Mouse (Mus musculus) heart, embryonic 13.5 days (tissue): Measurements from ENCODE around the gene Fgfr2. TPM values are rescaled to one million over a fixed set of nuclear protein-coding genes. Genes with fewer than 3 reads are reported as not detected.

ENCODE experiments used
- ATAC-seq: fragments of 200-750 bp; cut with Nextera tagmentation; 2 replicates; pipeline ENCODE4 v1.8.0; 2017; ENCODE audit warnings: moderate TSS enrichment; ENCODE audit not compliant: insufficient number of reproducible peaks, low FRiP score, low TSS enrichment; ENCODE audit errors: extremely low read depth
- H3K27ac ChIP-seq: fragments of 300-500 bp; sonication (generic); replicated peaks from 2 replicates; pipeline ENCODE4 v1.5.1; 2015; ENCODE audit warnings: moderate library complexity, mild to moderate bottlenecking, inconsistent platforms
- H3K27me3 ChIP-seq: fragments of 300-500 bp; sonication (generic); replicated peaks from 2 replicates; pipeline ENCODE4 v1.6.1; 2015; ENCODE audit warnings: mild to moderate bottlenecking, inconsistent platforms
- H3K36me3 ChIP-seq: fragments of 300-500 bp; sonication (generic); 2 replicates; pipeline ENCODE4 v1.6.1; 2015; ENCODE audit warnings: mild to moderate bottlenecking, inconsistent platforms
- H3K4me1 ChIP-seq: fragments of 300-500 bp; sonication (generic); 2 replicates; pipeline ENCODE4 v1.6.1; 2015; ENCODE audit warnings: inconsistent platforms
- H3K4me2 ChIP-seq: fragments of 300-500 bp; sonication (generic); 2 replicates; pipeline ENCODE4 v1.6.1; 2015; ENCODE audit warnings: inconsistent platforms, mild to moderate bottlenecking, moderate library complexity
- H3K4me3 ChIP-seq: fragments of 300-500 bp; sonication (generic); 2 replicates; pipeline ENCODE4 v1.5.1; 2015; ENCODE audit warnings: moderate library complexity, mild to moderate bottlenecking, inconsistent platforms
- H3K9ac ChIP-seq: fragments of 300-500 bp; sonication (generic); 2 replicates; pipeline ENCODE4 v1.6.1; 2015; ENCODE audit warnings: inconsistent platforms, mild to moderate bottlenecking, moderate library complexity
- H3K9me3 ChIP-seq: fragments of 300-500 bp; sonication (generic); 2 replicates; pipeline ENCODE4 v1.6.1; 2016; ENCODE audit warnings: inconsistent platforms
- WGBS: fragments of 180-500 bp; shearing (Covaris S2); methylation state at CpG from one replicate; pipeline ENCODE4 v1.1.7; 2015; ENCODE audit warnings: mixed read lengths; 5-methylcytosine and 5-hydroxymethylcytosine counted together
- polyA plus RNA-seq: library from polyadenylated mRNA; unstranded; fragments of >200 nt; fragmentation: Nextera tagmentation; extraction: Ambion mirVana; gene quantifications from 2 replicates; pipeline ENCODE4 v1.2.1, GENCODE M21; 2015

Fgfr2 gene
- polyA plus RNA-seq, 1 experiment from 2014 or later: 22.5 TPM

GRCm38 (mm10) chr7:131556541-131557271 lies 1566.4 kb downstream of the Fgfr2 start:
- H3K9me3 ChIP-seq: no peaks in the 10 kb centered on the region
- no peak overlapping the region; the same call in 1 of the 2 replicates for H3K4me3 ChIP-seq
- H3K27me3 ChIP-seq: peaks cover 79% of the 10 kb centered on the region
- peaks cover 38% of the 10 kb centered on the region for H3K4me1 ChIP-seq
- H3K27ac ChIP-seq: no peak overlapping the region
- 1% methylated on average over 37 of the region's 37 CpGs for WGBS
- no peak for ATAC-seq
- no peak overlapping the region for H3K4me2 ChIP-seq
- H3K9ac ChIP-seq: 0 out of 2 replicates have a peak overlapping the region, but pooled peaks have one; percentile 14
- peaks cover under 1% of the 10 kb centered on the region for H3K36me3 ChIP-seq

- no peaks in the 10 kb centered on the region for H3K9me3 ChIP-seq
- peak overlapping the region; percentile 50; the same call in 1 of the 2 replicates for H3K4me2 ChIP-seq
- peaks cover 32% of the 10 kb centered on the region for H3K4me1 ChIP-seq
- H3K9ac ChIP-seq: no peak overlapping the region
- peaks cover 85% of the 10 kb centered on the region for H3K27me3 ChIP-seq
- H3K36me3 ChIP-seq: no peaks in the 10 kb centered on the region
- no peak for ATAC-seq
- H3K27ac ChIP-seq: no peak overlapping the region
- WGBS: 1% methylated on average over 9 of the region's 9 CpGs
- H3K4me3 ChIP-seq: 0 out of 2 replicates have a peak overlapping the region, but pooled peaks have one; percentile 37
Observed at GRCm38 (mm10) chr7:131556116-131556515, 1567.0 kb downstream of the Fgfr2 start.

DNA sequence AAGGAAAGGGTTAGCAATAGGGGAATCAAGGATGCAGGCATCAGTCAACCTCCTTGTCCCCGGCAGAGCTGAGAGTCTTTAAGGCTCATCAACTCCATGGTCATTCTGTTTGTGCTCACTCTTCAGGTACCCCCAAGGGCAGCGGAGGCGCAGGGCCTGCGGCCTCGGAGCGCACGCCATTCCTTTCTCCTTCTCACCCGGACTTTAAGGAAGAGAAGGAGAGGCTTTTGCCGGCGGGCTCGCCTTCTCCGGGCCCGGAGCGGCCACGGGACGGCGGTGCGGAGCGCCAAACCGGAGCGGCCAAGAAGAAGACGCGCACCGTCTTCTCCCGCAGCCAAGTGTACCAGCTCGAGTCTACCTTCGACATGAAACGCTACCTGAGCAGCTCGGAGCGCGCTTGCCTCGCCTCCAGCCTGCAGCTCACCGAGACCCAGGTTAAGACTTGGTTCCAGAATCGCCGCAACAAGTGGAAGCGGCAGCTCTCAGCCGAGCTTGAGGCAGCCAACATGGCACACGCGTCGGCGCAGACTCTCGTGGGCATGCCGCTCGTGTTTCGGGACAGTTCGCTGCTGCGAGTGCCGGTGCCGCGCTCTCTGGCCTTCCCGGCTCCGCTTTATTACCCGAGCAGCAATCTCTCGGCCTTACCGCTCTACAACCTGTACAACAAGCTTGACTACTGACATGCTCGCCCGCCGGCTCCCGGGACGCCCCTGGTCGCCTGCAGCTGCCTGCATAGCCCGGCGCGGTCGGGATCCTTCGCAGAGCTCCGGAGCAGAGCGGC lies 1567.7 kb downstream of the Fgfr2 start:
- H3K4me2 ChIP-seq: peak overlapping the region; percentile 50
- H3K36me3 ChIP-seq: no peaks in the 10 kb centered on the region
- peaks cover 91% of the 10 kb centered on the region for H3K27me3 ChIP-seq
- no peaks in the 10 kb centered on the region for H3K9me3 ChIP-seq
- H3K9ac ChIP-seq: no peak overlapping the region
- under 1% methylated on average over 68 of the region's 68 CpGs for WGBS
- peak overlapping the region; percentile 37 for H3K4me3 ChIP-seq
- peaks cover 28% of the 10 kb centered on the region for H3K4me1 ChIP-seq
- no peak overlapping the region for H3K27ac ChIP-seq
- ATAC-seq: no peak

GRCm38 (mm10) chr7:131554341-131555180 lies 1568.6 kb downstream of the Fgfr2 start:
- under 1% methylated on average over 45 of the region's 45 CpGs for WGBS
- peak; percentile 41; the same call in 1 of the 2 replicates for ATAC-seq

DNA sequence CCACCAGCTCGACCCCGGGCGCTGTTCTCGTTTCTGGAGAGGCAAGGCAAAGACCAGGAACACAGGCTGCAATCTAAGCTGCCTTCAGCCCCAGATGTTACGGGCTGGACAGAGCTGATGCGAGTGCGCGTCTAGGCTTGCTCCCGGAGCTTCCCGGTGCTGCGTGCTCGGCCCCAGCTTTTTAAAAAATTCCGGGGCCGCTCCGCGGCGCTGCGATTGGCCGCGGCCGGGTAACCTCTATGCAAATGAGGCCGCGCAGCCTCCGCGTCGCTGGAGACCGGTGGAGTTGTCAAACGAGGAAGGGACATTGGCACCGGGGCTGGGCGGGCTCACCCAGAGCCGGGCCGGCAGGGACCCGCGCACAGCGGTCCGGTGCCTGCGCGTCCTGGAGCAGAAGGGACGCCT lies 1569.4 kb downstream of the Fgfr2 start:
- peaks cover 100% of the 10 kb centered on the region for H3K27me3 ChIP-seq
- no peaks in the 10 kb centered on the region for H3K36me3 ChIP-seq
- peak overlapping the region; percentile 67 for H3K4me2 ChIP-seq
- ATAC-seq: no peak
- 0 out of 2 replicates have a peak overlapping the region, but pooled peaks have one; percentile 33 for H3K9ac ChIP-seq
- under 1% methylated on average over 35 of the region's 39 CpGs for WGBS
- no peak overlapping the region for H3K27ac ChIP-seq
- peaks cover 28% of the 10 kb centered on the region for H3K4me1 ChIP-seq
- H3K4me3 ChIP-seq: peak overlapping the region; percentile 46
- H3K9me3 ChIP-seq: no peaks in the 10 kb centered on the region

More at GRCm38 (mm10) chr7:131554341-131555180, 1568.6 kb downstream of the Fgfr2 start:
- H3K9ac ChIP-seq: 0 out of 2 replicates have a peak overlapping the region, but pooled peaks have one; percentile 33
- H3K4me3 ChIP-seq: peak overlapping the region; percentile 46
- no peaks in the 10 kb centered on the region for H3K36me3 ChIP-seq
- no peaks in the 10 kb centered on the region for H3K9me3 ChIP-seq
- H3K27ac ChIP-seq: no peak overlapping the region
- peaks cover 100% of the 10 kb centered on the region for H3K27me3 ChIP-seq
- peak overlapping the region; percentile 67 for H3K4me2 ChIP-seq
- H3K4me1 ChIP-seq: peaks cover 28% of the 10 kb centered on the region

GRCm38 (mm10) chr7:131552781-131553180 lies 1570.4 kb downstream of the Fgfr2 start:
- Histone ChIP-seq H3K27me3 (peaks cover 100% of the 10 kb centered on the region), H3K36me3 (no peaks in the 10 kb centered on the region), H3K9ac (no peak overlapping the region), H3K4me2 (no peak overlapping the region), H3K27ac (no peak overlapping the region), H3K9me3 (no peaks in the 10 kb centered on the region), H3K4me3 (no peak overlapping the region), H3K4me1 (peaks cover 28% of the 10 kb centered on the region)
- ATAC-seq: no peak
- under 1% methylated on average over 5 of the region's 5 CpGs for WGBS

DNA sequence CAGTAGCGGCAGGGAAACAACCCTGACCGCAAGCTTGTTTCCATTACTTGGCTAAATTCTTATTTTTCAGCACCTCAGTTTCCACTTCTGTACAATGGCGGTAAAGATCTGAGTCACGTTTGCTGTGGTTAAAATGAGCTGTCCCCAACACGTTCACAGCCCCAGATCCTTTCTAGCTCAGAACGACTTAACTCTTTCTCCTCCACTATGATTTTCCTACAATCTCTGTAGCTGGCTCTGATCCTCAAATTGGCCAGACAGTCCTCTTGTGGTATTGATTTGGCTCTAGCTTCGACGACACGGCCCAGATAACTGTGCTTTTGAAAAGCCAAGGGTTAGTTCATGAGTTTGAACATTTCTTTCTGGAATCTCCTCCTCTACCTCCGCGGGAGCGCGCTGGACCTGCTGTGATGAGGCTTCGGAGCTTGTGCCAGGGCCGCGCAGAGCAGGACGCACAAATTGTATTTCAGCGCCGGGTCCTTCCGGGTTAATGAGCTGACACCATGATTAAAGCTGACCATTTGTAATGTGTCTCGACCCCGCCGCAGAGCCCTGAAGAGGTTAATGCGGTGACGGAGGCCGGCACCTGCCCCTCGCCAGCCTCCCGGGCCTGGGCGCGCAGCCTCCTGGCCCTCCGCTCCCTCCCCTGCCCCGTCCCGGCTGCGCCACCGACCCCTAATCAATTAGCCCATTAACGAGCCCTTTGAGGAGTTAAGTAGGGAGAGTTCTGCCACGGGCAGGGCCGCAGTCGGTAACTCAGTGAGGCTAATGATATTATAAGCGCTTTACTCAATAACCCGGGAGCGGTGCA lies 1571.0 kb downstream of the Fgfr2 start:
- H3K4me3 ChIP-seq: no peak overlapping the region
- no peak overlapping the region for H3K27ac ChIP-seq
- WGBS: under 1% methylated on average over 42 of the region's 42 CpGs
- H3K4me2 ChIP-seq: no peak overlapping the region
- ATAC-seq: no peak
- no peaks in the 10 kb centered on the region for H3K9me3 ChIP-seq
- H3K4me1 ChIP-seq: peaks cover 28% of the 10 kb centered on the region
- H3K27me3 ChIP-seq: peaks cover 100% of the 10 kb centered on the region
- H3K9ac ChIP-seq: no peak overlapping the region
- no peaks in the 10 kb centered on the region for H3K36me3 ChIP-seq

DNA sequence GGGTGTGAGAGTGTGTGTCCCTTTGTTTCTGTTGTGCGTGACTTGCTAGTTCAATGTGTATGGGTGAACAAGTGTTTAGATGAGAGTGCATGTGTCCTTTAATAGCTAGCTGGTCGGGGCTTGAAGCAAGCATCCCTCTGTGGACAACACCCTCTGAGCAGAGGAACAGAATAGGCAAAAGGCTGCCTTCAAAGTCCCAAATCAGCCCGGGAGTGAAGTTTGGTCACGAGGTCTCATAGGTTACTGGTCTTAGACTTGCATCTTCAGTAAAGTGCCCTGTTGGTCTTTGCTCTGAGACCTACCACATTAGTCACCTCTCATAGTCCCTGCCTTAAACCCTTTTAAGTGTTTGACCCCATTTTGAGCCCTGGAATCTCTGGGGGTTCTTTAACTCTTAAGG lies 1571.7 kb downstream of the Fgfr2 start:
- H3K36me3 ChIP-seq: no peaks in the 10 kb centered on the region
- H3K9me3 ChIP-seq: no peaks in the 10 kb centered on the region
- WGBS: 0% methylated on average over 4 of the region's 4 CpGs
- H3K4me3 ChIP-seq: no peak overlapping the region
- peaks cover 22% of the 10 kb centered on the region for H3K4me1 ChIP-seq
- no peak overlapping the region for H3K4me2 ChIP-seq
- H3K9ac ChIP-seq: no peak overlapping the region
- no peak overlapping the region for H3K27ac ChIP-seq
- H3K27me3 ChIP-seq: peaks cover 100% of the 10 kb centered on the region
- no peak for ATAC-seq

GRCm38 (mm10) chr7:131548473-131548872 lies 1574.7 kb downstream of the Fgfr2 start, which contains the start of gene Hmx2:
TSS of gene Hmx2 (plus strand) at chr7:131548773.
- H3K4me3 ChIP-seq: no peak within 1 kb of the TSS
- no peak within 1 kb of the TSS for H3K27ac ChIP-seq
- no peaks in the 10 kb centered on the region for H3K9me3 ChIP-seq
- H3K36me3 ChIP-seq: no peaks in the 10 kb centered on the region
- H3K4me1 ChIP-seq: peaks cover 11% of the 10 kb centered on the region
- 4% methylated on average over 3 of the region's 3 CpGs for WGBS
- H3K9ac ChIP-seq: no peak within 1 kb of the TSS
- no peak within 1 kb of the TSS for H3K4me2 ChIP-seq
- H3K27me3 ChIP-seq: peaks cover 100% of the 10 kb centered on the region
- ATAC-seq: no peak

- H3K4me2 ChIP-seq: no peak overlapping the region
- no peak overlapping the region for H3K9ac ChIP-seq
- peaks cover 100% of the 10 kb centered on the region for H3K27me3 ChIP-seq
- no peaks in the 10 kb centered on the region for H3K9me3 ChIP-seq
- no peak for ATAC-seq
- no peak overlapping the region for H3K27ac ChIP-seq
- WGBS: 1% methylated on average over 5 of the region's 5 CpGs
- H3K36me3 ChIP-seq: no peaks in the 10 kb centered on the region
- no peak overlapping the region for H3K4me3 ChIP-seq
- peaks cover 21% of the 10 kb centered on the region for H3K4me1 ChIP-seq
Observed at GRCm38 (mm10) chr7:131547481-131547880, 1575.7 kb downstream of the Fgfr2 start.
